Mouse (Mus musculus): ENCODE measurements around the gene Krtap16-1.

DNA sequence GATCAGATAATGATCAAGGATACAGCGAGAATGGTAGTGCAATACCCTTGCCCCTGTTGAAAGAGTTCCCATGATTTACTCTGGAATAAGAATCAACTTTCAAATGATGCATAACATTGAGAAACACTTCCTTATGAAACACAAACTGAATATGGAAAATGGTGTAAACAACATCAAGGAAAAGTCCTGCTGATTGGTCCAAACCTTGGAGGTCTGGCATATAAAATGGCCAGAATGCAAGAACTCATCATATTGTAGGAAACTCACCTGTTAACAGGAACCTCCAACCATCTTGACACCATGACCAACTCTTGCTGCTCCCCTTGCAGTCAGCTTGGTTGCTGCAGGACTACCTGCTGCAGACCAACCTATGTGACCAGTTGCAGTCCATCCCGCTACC lies 38.2 kb downstream of the Krtap16-1 start, which contains the start of gene Krtap9-5:
- TF ChIP-seq POLR2A (IDR thresholded peaks at IDR 0.05; ENCODE audit: insufficient read depth, low read depth, low read length) (no peak), CTCF (IDR thresholded peaks at IDR 0.05; ENCODE audit: insufficient read depth, low read depth, low read length) (no peak)
